Mouse (Mus musculus): ENCODE data around the gene Lgi1.

GRCm38 (mm10) chr19:38274747-38275421 is 10.5 kb downstream of the Lgi1 start:
- no peak for TF ChIP-seq CTCF (IDR thresholded peaks at IDR 0.05; ENCODE audit: borderline replicate concordance, control insufficient read depth, extremely low read depth, insufficient read depth, low read length, poor library complexity)
- no peak for TF ChIP-seq POLR2A (IDR thresholded peaks at IDR 0.05; ENCODE audit: control insufficient read depth, extremely low read depth, insufficient read depth, low read length, poor library complexity)
